Mouse (Mus musculus): ENCODE measurements around the gene Pou2f3. TPM values are rescaled to one million over a fixed set of nuclear protein-coding genes. Genes with fewer than 3 reads are reported as not detected.

The Pou2f3 gene
- total and polyA plus RNA-seq, 2 experiments from 2014 or later, result 0.16 TPM; not detected in 1

GRCm38 (mm10) chr9:43242432-43242831 lies 32.3 kb upstream of the Pou2f3 start:
- no peak overlapping the region for H3K4me2 ChIP-seq (ENCODE audit: low read depth, low read length, poor library complexity, severe bottlenecking)
- H3K9me3 ChIP-seq (ENCODE audit: low read length), result no peaks in the 10 kb centered on the region
- no peak overlapping the region for H3K4me3 ChIP-seq (ENCODE audit: low read depth, low read length)
- H3K27me3 ChIP-seq (ENCODE audit: insufficient read depth, low read length), result peaks cover 19% of the 10 kb centered on the region
- H3K36me3 ChIP-seq (ENCODE audit: insufficient read depth, low read length), result no peaks in the 10 kb centered on the region
- peaks cover 4% of the 10 kb centered on the region; the same call in 1 of the 2 replicates for H3K4me1 ChIP-seq (ENCODE audit: insufficient read depth, low read length)
- no peak overlapping the region for H3K27ac ChIP-seq (ENCODE audit: low read depth, low read length)
- no peak for ATAC-seq (ENCODE audit: low FRiP score)
- no peak for TF ChIP-seq CTCF (IDR thresholded peaks at IDR 0.05)
- DNase-seq (ENCODE audit: low spot score), result no peak
- WGBS, result 84% methylated on average over 5 of the region's 5 CpGs
- no peak overlapping the region for H3K9ac ChIP-seq (replicated peaks; ENCODE audit: low read length, poor library complexity, severe bottlenecking)

GRCm38 (mm10) chr9:43241970-43242369 lies 31.8 kb upstream of the Pou2f3 start:
- no peak for TF ChIP-seq CTCF (IDR thresholded peaks at IDR 0.05)
- peaks cover 4% of the 10 kb centered on the region; the same call in 1 of the 2 replicates for H3K4me1 ChIP-seq (ENCODE audit: insufficient read depth, low read length)
- H3K4me2 ChIP-seq (ENCODE audit: low read depth, low read length, poor library complexity, severe bottlenecking), result no peak overlapping the region
- H3K27me3 ChIP-seq (ENCODE audit: insufficient read depth, low read length), result peaks cover 21% of the 10 kb centered on the region
- WGBS, result 91% methylated on average over 8 of the region's 8 CpGs
- no peaks in the 10 kb centered on the region for H3K36me3 ChIP-seq (ENCODE audit: insufficient read depth, low read length)
- ATAC-seq (ENCODE audit: low FRiP score) (no peak), DNase-seq (ENCODE audit: low spot score) (no peak)
- no peak overlapping the region for H3K9ac ChIP-seq (replicated peaks; ENCODE audit: low read length, poor library complexity, severe bottlenecking)
- no peaks in the 10 kb centered on the region for H3K9me3 ChIP-seq (ENCODE audit: low read length)
- H3K4me3 ChIP-seq (ENCODE audit: low read depth, low read length), result no peak overlapping the region
- no peak overlapping the region for H3K27ac ChIP-seq (ENCODE audit: low read depth, low read length)

GRCm38 (mm10) chr9:43241291-43241690 lies 31.1 kb upstream of the Pou2f3 start:
- TF ChIP-seq CTCF (IDR thresholded peaks at IDR 0.05), result no peak
- Histone ChIP-seq H3K4me2 (ENCODE audit: low read depth, low read length, poor library complexity, severe bottlenecking) (no peak overlapping the region), H3K36me3 (ENCODE audit: insufficient read depth, low read length) (no peaks in the 10 kb centered on the region), H3K27me3 (ENCODE audit: insufficient read depth, low read length) (peaks cover 21% of the 10 kb centered on the region), H3K4me1 (ENCODE audit: insufficient read depth, low read length) (peaks cover 4% of the 10 kb centered on the region; the same call in 1 of the 2 replicates), H3K27ac (ENCODE audit: low read depth, low read length) (no peak overlapping the region), H3K4me3 (ENCODE audit: low read depth, low read length) (no peak overlapping the region), H3K9ac (replicated peaks; ENCODE audit: low read length, poor library complexity, severe bottlenecking) (no peak overlapping the region), H3K9me3 (ENCODE audit: low read length) (no peaks in the 10 kb centered on the region)
- ATAC-seq (ENCODE audit: low FRiP score) (no peak), DNase-seq (ENCODE audit: low spot score) (no peak)
- 58% methylated on average over 4 of the region's 4 CpGs for WGBS

GRCm38 (mm10) chr9:43240594-43240900 lies 30.4 kb upstream of the Pou2f3 start:
- no peak overlapping the region for H3K4me3 ChIP-seq (ENCODE audit: low read depth, low read length)
- TF ChIP-seq CTCF (IDR thresholded peaks at IDR 0.05), result no peak
- H3K4me1 ChIP-seq (ENCODE audit: insufficient read depth, low read length), result peaks cover 4% of the 10 kb centered on the region; the same call in 1 of the 2 replicates
- no peak overlapping the region for H3K4me2 ChIP-seq (ENCODE audit: low read depth, low read length, poor library complexity, severe bottlenecking)
- DNase-seq (ENCODE audit: low spot score) (no peak), ATAC-seq (ENCODE audit: low FRiP score) (no peak)
- H3K9me3 ChIP-seq (ENCODE audit: low read length), result no peaks in the 10 kb centered on the region
- H3K36me3 ChIP-seq (ENCODE audit: insufficient read depth, low read length), result no peaks in the 10 kb centered on the region
- H3K9ac ChIP-seq (replicated peaks; ENCODE audit: low read length, poor library complexity, severe bottlenecking), result no peak overlapping the region
- WGBS, result 61% methylated on average over 2 of the region's 2 CpGs
- no peak overlapping the region for H3K27ac ChIP-seq (ENCODE audit: low read depth, low read length)
- peaks cover 21% of the 10 kb centered on the region for H3K27me3 ChIP-seq (ENCODE audit: insufficient read depth, low read length)

DNA sequence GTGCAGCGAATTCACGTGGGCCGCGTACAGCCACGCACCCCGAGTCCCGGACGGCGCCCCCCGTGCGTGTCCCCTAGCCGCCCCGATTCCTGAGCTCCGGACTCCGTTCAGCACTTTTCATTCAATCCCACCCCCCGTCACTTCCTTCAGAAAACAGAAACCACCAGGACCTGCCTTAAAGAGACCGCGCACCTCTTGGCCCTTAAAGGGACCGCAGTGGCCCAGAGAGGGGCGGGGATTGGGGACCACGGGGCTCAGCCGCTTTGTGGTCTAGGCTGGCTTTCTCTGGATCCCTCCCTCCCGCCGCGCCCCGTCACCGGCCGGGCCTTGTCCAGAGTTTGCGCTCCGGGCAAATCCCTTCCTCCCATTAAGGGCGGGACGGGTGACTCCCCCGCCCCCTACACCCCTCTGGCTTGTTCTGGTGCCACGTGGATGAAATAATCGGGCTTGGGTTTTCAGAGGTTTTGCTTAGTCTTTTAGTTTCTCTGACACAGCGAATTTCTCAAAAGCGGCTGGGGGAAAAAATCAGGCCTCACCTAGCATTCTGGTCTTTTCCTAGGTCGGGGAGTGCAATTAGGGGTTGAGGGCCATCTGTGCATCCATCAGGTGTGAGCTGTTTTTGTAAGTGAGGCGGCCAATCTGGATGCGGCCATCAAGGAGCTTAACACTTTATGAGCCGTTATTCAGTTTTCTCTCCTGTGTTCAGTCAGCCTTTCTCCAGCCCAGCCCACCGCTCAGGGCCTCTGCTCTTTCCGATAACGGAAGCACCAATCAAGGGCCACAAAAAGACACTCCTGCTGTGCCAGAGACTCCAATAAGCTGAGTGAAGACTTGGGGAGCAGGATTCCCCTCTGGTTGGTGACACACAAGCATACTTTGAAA lies 29.8 kb upstream of the Pou2f3 start, which contains the start of gene Oaf:
Gene Oaf (minus strand): TSS at position 200 of the 882 bp plus-strand sequence.
- H3K27ac ChIP-seq (ENCODE audit: low read depth, low read length), result no peak within 1 kb of the TSS
- WGBS, result 2% methylated on average over 44 of the region's 44 CpGs

More for the DNA sequence above, 29.8 kb upstream of the Pou2f3 start, which contains the start of gene Oaf:
- Histone ChIP-seq H3K4me2 (ENCODE audit: low read depth, low read length, poor library complexity, severe bottlenecking) (peak within 1 kb of the TSS; percentile 51), H3K27me3 (ENCODE audit: insufficient read depth, low read length) (peaks cover 21% of the 10 kb centered on the region), H3K36me3 (ENCODE audit: insufficient read depth, low read length) (no peaks in the 10 kb centered on the region), H3K4me1 (ENCODE audit: insufficient read depth, low read length) (peaks cover 4% of the 10 kb centered on the region; the same call in 1 of the 2 replicates), H3K9me3 (ENCODE audit: low read length) (no peaks in the 10 kb centered on the region), H3K9ac (replicated peaks; ENCODE audit: low read length, poor library complexity, severe bottlenecking) (0 out of 2 replicates have a peak within 1 kb of the TSS, but pooled peaks have one; percentile 2), H3K4me3 (ENCODE audit: low read depth, low read length) (peak within 1 kb of the TSS; percentile 37)
- no peak for TF ChIP-seq CTCF (IDR thresholded peaks at IDR 0.05)
- ATAC-seq (ENCODE audit: low FRiP score) (peak; percentile 62; the same call in 1 of the 2 replicates), DNase-seq (ENCODE audit: low spot score) (peak; percentile 62)
